Mouse (Mus musculus): ENCODE results near the gene Itpr3. TPM values are rescaled to one million over a fixed set of nuclear protein-coding genes. Genes with fewer than 3 reads are reported as not detected.

Itpr3 gene
- polyA plus RNA-seq, 1 experiment from 2014 or later, result 88.6 TPM

- DNase-seq (ENCODE audit: low read depth, low spot score) (no peak), ATAC-seq (no peak)
- no peaks in the 10 kb centered on the region for H3K27me3 ChIP-seq
- CTCF ChIA-PET, result interaction anchor here (1.5 to 1.6 kb wide), 2 partner anchors 24 to 36 kb away, joined by 3 to 4 read pairs; no protein-coding TSS in a partner anchor
- in situ Hi-C loops (cut with MboI; ENCODE audit: low pct_unique_long_range_greater_than_20kb), result no loop called here
- no peak for TF ChIP-seq CTCF (IDR thresholded peaks at IDR 0.05)
- POLR2A ChIA-PET, result interaction anchor here (0.9 kb wide), 1 partner anchor 9 kb away, joined by 4 read pairs; the partner anchor contains the start of gene Itpr3
These were observed 9.2 kb upstream of the Itpr3 start for GRCm38 (mm10) chr17:27047762-27048444.

GRCm38 (mm10) chr17:27048445-27049239 lies 8.5 kb upstream of the Itpr3 start:
- no peak for TF ChIP-seq CTCF (IDR thresholded peaks at IDR 0.05)
- POLR2A ChIA-PET, result interaction anchor here (0.6 kb wide), 1 partner anchor 108 kb away, joined by 3 read pairs; no protein-coding TSS in a partner anchor
- H3K27me3 ChIP-seq, result no peaks in the 10 kb centered on the region
- CTCF ChIA-PET, result interaction anchor here (1.4 to 1.6 kb wide), 3 partner anchors 23 to 37 kb away, joined by 3 to 4 read pairs (median 4); no protein-coding TSS in a partner anchor
- no peak for DNase-seq (ENCODE audit: low read depth, low spot score)
- ATAC-seq, result no peak
- in situ Hi-C loops (cut with MboI; ENCODE audit: low pct_unique_long_range_greater_than_20kb), result no loop called here

- ChIA-PET POLR2A (interaction anchor here (1.3 to 1.4 kb wide), 2 partner anchors 11 to 13 kb away, joined by 3 to 5 read pairs; no protein-coding TSS in a partner anchor), CTCF (no interaction called here)
- no peak for ATAC-seq
- TF ChIP-seq CTCF (IDR thresholded peaks at IDR 0.05), result no peak
- in situ Hi-C loops (cut with MboI; ENCODE audit: low pct_unique_long_range_greater_than_20kb), result no loop called here
- no peaks in the 10 kb centered on the region for H3K27me3 ChIP-seq
- DNase-seq (ENCODE audit: low read depth, low spot score), result no peak
These were observed 6.3 kb upstream of the Itpr3 start for GRCm38 (mm10) chr17:27050853-27051252.

GRCm38 (mm10) chr17:27051514-27051913 lies 5.6 kb upstream of the Itpr3 start:
- ATAC-seq (no peak), DNase-seq (ENCODE audit: low read depth, low spot score) (no peak)
- H3K27me3 ChIP-seq, result no peaks in the 10 kb centered on the region
- CTCF ChIA-PET, result no interaction called here
- POLR2A ChIA-PET, result interaction anchor here (1.3 to 1.4 kb wide), 2 partner anchors 12 to 14 kb away, joined by 3 to 5 read pairs; no protein-coding TSS in a partner anchor
- no peak for TF ChIP-seq CTCF (IDR thresholded peaks at IDR 0.05)
- in situ Hi-C loops (cut with MboI; ENCODE audit: low pct_unique_long_range_greater_than_20kb), result no loop called here

GRCm38 (mm10) chr17:27056170-27056569 lies 934 bp upstream of the Itpr3 start:
- in situ Hi-C loops (cut with MboI; ENCODE audit: low pct_unique_long_range_greater_than_20kb), result no loop called here
- ChIA-PET POLR2A (interaction anchor here (1.0 to 3.2 kb wide), 4 partner anchors 10 to 28 kb away, joined by 3 to 21 read pairs (median 10); no protein-coding TSS in a partner anchor), CTCF (no interaction called here)
- TF ChIP-seq CTCF (IDR thresholded peaks at IDR 0.05), result no peak
- no peaks in the 10 kb centered on the region for H3K27me3 ChIP-seq
- ATAC-seq, result peak; percentile 41
- DNase-seq (ENCODE audit: low read depth, low spot score), result no peak

GRCm38 (mm10) chr17:27057517-27058055 lies 482 bp downstream of the Itpr3 start:
- H3K27me3 ChIP-seq, result no peaks in the 10 kb centered on the region
- in situ Hi-C loops (cut with MboI; ENCODE audit: low pct_unique_long_range_greater_than_20kb), result no loop called here
- no peak for DNase-seq (ENCODE audit: low read depth, low spot score)
- ChIA-PET CTCF (interaction anchor here (1.0 to 1.8 kb wide), 2 partner anchors 19 to 29 kb away, joined by 4 to 7 read pairs; no protein-coding TSS in a partner anchor), POLR2A (interaction anchor here (0.6 to 3.2 kb wide), 6 partner anchors 10 to 25 kb away, joined by 4 to 21 read pairs (median 6); no protein-coding TSS in a partner anchor)
- TF ChIP-seq CTCF (IDR thresholded peaks at IDR 0.05), result no peak
- peak; percentile 23 for ATAC-seq

GRCm38 (mm10) chr17:27060698-27061097 lies 3.6 kb downstream of the Itpr3 start:
- ChIA-PET POLR2A (interaction anchor here (2.0 kb wide), 1 partner anchor 9 kb away, joined by 8 read pairs; no protein-coding TSS in a partner anchor), CTCF (no interaction called here)
- no peaks in the 10 kb centered on the region for H3K27me3 ChIP-seq
- in situ Hi-C loops (cut with MboI; ENCODE audit: low pct_unique_long_range_greater_than_20kb), result no loop called here
- DNase-seq (ENCODE audit: low read depth, low spot score) (no peak), ATAC-seq (no peak)
- TF ChIP-seq CTCF (IDR thresholded peaks at IDR 0.05), result no peak

GRCm38 (mm10) chr17:27061727-27062126 lies 4.6 kb downstream of the Itpr3 start:
- ChIA-PET CTCF (interaction anchor here (0.7 to 1.1 kb wide), 2 partner anchors 10 to 21 kb away, joined by 3 to 7 read pairs; no protein-coding TSS in a partner anchor), POLR2A (interaction anchor here (0.9 to 2.0 kb wide), 2 partner anchors 8 to 25 kb away, joined by 3 to 8 read pairs; no protein-coding TSS in a partner anchor)
- H3K27me3 ChIP-seq, result no peaks in the 10 kb centered on the region
- no peak for TF ChIP-seq CTCF (IDR thresholded peaks at IDR 0.05)
- DNase-seq (ENCODE audit: low read depth, low spot score) (no peak), ATAC-seq (no peak)
- in situ Hi-C loops (cut with MboI; ENCODE audit: low pct_unique_long_range_greater_than_20kb), result no loop called here

- POLR2A ChIA-PET, result no interaction called here
These were observed 5.6 kb downstream of the Itpr3 start for GRCm38 (mm10) chr17:27062684-27063083.

GRCm38 (mm10) chr17:27063717-27064116 lies 6.6 kb downstream of the Itpr3 start:
- DNase-seq (ENCODE audit: low read depth, low spot score) (no peak), ATAC-seq (no peak)
- POLR2A ChIA-PET, result interaction anchor here (0.9 kb wide), 1 partner anchor 21 kb away, joined by 3 read pairs; no protein-coding TSS in a partner anchor
- CTCF ChIA-PET, result no interaction called here
- in situ Hi-C loops (cut with MboI; ENCODE audit: low pct_unique_long_range_greater_than_20kb), result no loop called here
- no peaks in the 10 kb centered on the region for H3K27me3 ChIP-seq
- no peak for TF ChIP-seq CTCF (IDR thresholded peaks at IDR 0.05)

More at GRCm38 (mm10) chr17:27062684-27063083, 5.6 kb downstream of the Itpr3 start:
- H3K27me3 ChIP-seq, result no peaks in the 10 kb centered on the region
- DNase-seq (ENCODE audit: low read depth, low spot score) (no peak), ATAC-seq (no peak)
- no peak for TF ChIP-seq CTCF (IDR thresholded peaks at IDR 0.05)
- CTCF ChIA-PET, result interaction anchor here (1.1 kb wide), 1 partner anchor 9 kb away, joined by 7 read pairs; no protein-coding TSS in a partner anchor
- in situ Hi-C loops (cut with MboI; ENCODE audit: low pct_unique_long_range_greater_than_20kb), result no loop called here
